Mouse (Mus musculus) brain, embryonic 14.5 days (tissue): ENCODE results near the gene Dact2.

Experiments
- CTCF ChIP-seq: fragments of 200-500 bp; IDR thresholded peaks from 2 replicates; pipeline ENCODE4 v1.5.1; 2012; ENCODE audit warnings: inconsistent platforms, mild to moderate bottlenecking, moderate library complexity, borderline replicate concordance; ENCODE audit not compliant: insufficient read depth, insufficient read length; ENCODE audit errors: extremely low read depth
- POLR2A ChIP-seq: fragments of 200-500 bp; IDR thresholded peaks from 2 replicates; pipeline ENCODE4 v1.6.1; 2012; ENCODE audit warnings: mild to moderate bottlenecking, inconsistent platforms, borderline replicate concordance; ENCODE audit not compliant: poor library complexity, insufficient read depth, insufficient read length, severe bottlenecking; ENCODE audit errors: extremely low read depth

DNA sequence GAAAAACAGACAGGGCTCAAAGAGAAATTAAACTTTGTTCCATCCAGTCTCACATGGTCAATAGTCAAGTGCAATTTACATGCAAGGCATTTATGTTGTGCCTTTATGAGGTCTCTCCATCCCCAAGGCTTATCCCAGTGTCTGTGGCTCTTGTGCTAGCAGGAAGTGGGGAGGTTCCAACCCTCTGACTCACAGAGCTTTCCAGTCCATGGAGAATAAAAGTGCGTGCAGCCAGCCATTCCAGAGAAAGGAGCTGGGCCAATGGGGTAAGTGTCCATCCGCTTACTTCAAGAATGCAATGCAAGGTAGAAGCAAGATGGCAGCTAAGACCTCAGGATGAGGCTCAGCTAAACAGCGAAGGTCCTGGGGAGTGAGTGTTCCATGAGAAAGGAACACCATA lies 43.3 kb downstream of the Dact2 start:
- no peak for TF ChIP-seq CTCF
- no peak for TF ChIP-seq POLR2A
